Mouse (Mus musculus) embryonic facial prominence, embryonic 10.5 days (tissue): ENCODE measurements around the gene Nfkbil1. TPM values are rescaled to one million over a fixed set of nuclear protein-coding genes. Genes with fewer than 3 reads are reported as not detected.
A peak's percentile ranks its signal among the peaks of the same experiment; 100 is the strongest.

ENCODE experiments used
- DNase-seq: peaks from one replicate; pipeline ENCODE4 v3.0.0-alpha.2; 2017; ENCODE audit warnings: low spot score
- H3K27ac ChIP-seq: fragments of 300-500 bp; sonication (generic); replicated peaks from 2 replicates; pipeline ENCODE4 v1.5.1; 2016; ENCODE audit warnings: mild to moderate bottlenecking
- H3K27me3 ChIP-seq: fragments of 300-500 bp; sonication (generic); replicated peaks from 2 replicates; pipeline ENCODE4 v1.6.1; 2016; ENCODE audit warnings: low read depth, mild to moderate bottlenecking; ENCODE audit not compliant: poor library complexity, severe bottlenecking
- H3K36me3 ChIP-seq: fragments of 300-500 bp; sonication (generic); replicated peaks from 2 replicates; pipeline ENCODE4 v1.6.1; 2016; ENCODE audit warnings: mild to moderate bottlenecking, moderate library complexity
- H3K4me1 ChIP-seq: fragments of 300-500 bp; sonication (generic); 2 replicates; pipeline ENCODE4 v1.6.1; 2016
- H3K4me3 ChIP-seq: fragments of 300-500 bp; sonication (generic); 2 replicates; pipeline ENCODE4 v1.5.1; 2016; ENCODE audit warnings: mild to moderate bottlenecking, moderate library complexity
- H3K9me3 ChIP-seq: fragments of 300-500 bp; sonication (generic); 2 replicates; pipeline ENCODE4 v1.6.1; 2016; ENCODE audit warnings: mild to moderate bottlenecking
- WGBS: fragments of 180-500 bp; shearing (Covaris S2); methylation state at CpG from one replicate; pipeline ENCODE4 v1.1.7; 2016; 5-methylcytosine and 5-hydroxymethylcytosine counted together
- polyA plus RNA-seq: library from polyadenylated mRNA; unstranded; fragments of >200 nt; fragmentation: Nextera tagmentation; extraction: Ambion mirVana; gene quantifications from 2 replicates; pipeline ENCODE4 v1.2.1, GENCODE M21; 2016

The Nfkbil1 gene
- polyA plus RNA-seq, 1 experiment from 2014 or later, result 9.3 TPM

GRCm38 (mm10) chr17:35261651-35262050 is 26.1 kb upstream of the Nfkbil1 start:
- Histone ChIP-seq H3K27me3 (peaks cover 76% of the 10 kb centered on the region), H3K9me3 (no peaks in the 10 kb centered on the region), H3K4me3 (no peak overlapping the region), H3K4me1 (peaks cover 20% of the 10 kb centered on the region), H3K27ac (no peak overlapping the region), H3K36me3 (no peaks in the 10 kb centered on the region)
- 71% methylated on average over 13 of the region's 13 CpGs for WGBS
- no peak for DNase-seq

GRCm38 (mm10) chr17:35259621-35260020 is 24.0 kb upstream of the Nfkbil1 start:
- DNase-seq, result no peak
- 81% methylated on average over 4 of the region's 4 CpGs for WGBS
- peaks cover 2% of the 10 kb centered on the region for H3K36me3 ChIP-seq
- H3K4me3 ChIP-seq, result no peak overlapping the region
- no peak overlapping the region for H3K27ac ChIP-seq
- peaks cover 20% of the 10 kb centered on the region for H3K4me1 ChIP-seq
- no peaks in the 10 kb centered on the region for H3K9me3 ChIP-seq
- peaks cover 58% of the 10 kb centered on the region for H3K27me3 ChIP-seq

GRCm38 (mm10) chr17:35258492-35259478 is 23.2 kb upstream of the Nfkbil1 start:
- Histone ChIP-seq H3K9me3 (no peaks in the 10 kb centered on the region), H3K27me3 (peaks cover 50% of the 10 kb centered on the region), H3K4me3 (no peak overlapping the region), H3K36me3 (peaks cover 10% of the 10 kb centered on the region), H3K27ac (no peak overlapping the region), H3K4me1 (peaks cover 18% of the 10 kb centered on the region)
- no peak for DNase-seq
- 66% methylated on average over 14 of the region's 14 CpGs for whole genome bisulfite sequencing

GRCm38 (mm10) chr17:35257824-35258491 is 22.4 kb upstream of the Nfkbil1 start:
- WGBS, result 18% methylated on average over 17 of the region's 17 CpGs
- Histone ChIP-seq H3K27me3 (peaks cover 42% of the 10 kb centered on the region), H3K4me3 (peak overlapping the region; percentile 40), H3K36me3 (peaks cover 19% of the 10 kb centered on the region), H3K9me3 (no peaks in the 10 kb centered on the region), H3K27ac (no peak overlapping the region), H3K4me1 (peaks cover 12% of the 10 kb centered on the region)
- DNase-seq, result peak; percentile 85

GRCm38 (mm10) chr17:35257378-35257777 is 21.8 kb upstream of the Nfkbil1 start:
- Histone ChIP-seq H3K27me3 (peaks cover 36% of the 10 kb centered on the region), H3K4me1 (peaks cover 8% of the 10 kb centered on the region), H3K9me3 (no peaks in the 10 kb centered on the region), H3K27ac (no peak overlapping the region), H3K36me3 (peaks cover 24% of the 10 kb centered on the region), H3K4me3 (no peak overlapping the region)
- WGBS, result 77% methylated on average over 1 of the region's 1 CpGs
- DNase-seq, result no peak

- H3K4me1 ChIP-seq, result peaks cover 7% of the 10 kb centered on the region; the same call in 1 of the 2 replicates
- WGBS, result 59% methylated on average over 4 of the region's 4 CpGs
- H3K36me3 ChIP-seq, result peaks cover 40% of the 10 kb centered on the region
- H3K9me3 ChIP-seq, result no peaks in the 10 kb centered on the region
- H3K27me3 ChIP-seq, result peaks cover 19% of the 10 kb centered on the region
- H3K4me3 ChIP-seq, result no peak overlapping the region
- H3K27ac ChIP-seq, result no peak overlapping the region
- DNase-seq, result no peak
These were observed 20.1 kb upstream of the Nfkbil1 start for GRCm38 (mm10) chr17:35255704-35256103.

GRCm38 (mm10) chr17:35255301-35255700 is 19.7 kb upstream of the Nfkbil1 start:
- H3K27ac ChIP-seq, result no peak overlapping the region
- no peak for DNase-seq
- H3K36me3 ChIP-seq, result peaks cover 44% of the 10 kb centered on the region
- peaks cover 15% of the 10 kb centered on the region for H3K27me3 ChIP-seq
- H3K9me3 ChIP-seq, result no peaks in the 10 kb centered on the region
- 75% methylated on average over 3 of the region's 3 CpGs for WGBS
- H3K4me3 ChIP-seq, result no peak overlapping the region
- peaks cover 7% of the 10 kb centered on the region; the same call in 1 of the 2 replicates for H3K4me1 ChIP-seq

- WGBS, result 57% methylated on average over 11 of the region's 11 CpGs
These were observed 18.9 kb upstream of the Nfkbil1 start for GRCm38 (mm10) chr17:35254241-35255098.

GRCm38 (mm10) chr17:35253293-35254093 is 17.9 kb upstream of the Nfkbil1 start:
- H3K4me1 ChIP-seq, result peaks cover 7% of the 10 kb centered on the region; the same call in 1 of the 2 replicates

More at GRCm38 (mm10) chr17:35254241-35255098, 18.9 kb upstream of the Nfkbil1 start:
- no peak overlapping the region for H3K27ac ChIP-seq
- H3K27me3 ChIP-seq, result peaks cover 9% of the 10 kb centered on the region; the same call in 1 of the 2 replicates
- H3K36me3 ChIP-seq, result peaks cover 53% of the 10 kb centered on the region
- peaks cover 7% of the 10 kb centered on the region; the same call in 1 of the 2 replicates for H3K4me1 ChIP-seq
- H3K4me3 ChIP-seq, result no peak overlapping the region
- peak; percentile 69 for DNase-seq
- no peaks in the 10 kb centered on the region for H3K9me3 ChIP-seq

GRCm38 (mm10) chr17:35252619-35253292 is 17.2 kb upstream of the Nfkbil1 start:
- 89% methylated on average over 18 of the region's 18 CpGs for WGBS
- H3K27me3 ChIP-seq, result peaks cover 8% of the 10 kb centered on the region; the same call in 1 of the 2 replicates
- H3K9me3 ChIP-seq, result no peaks in the 10 kb centered on the region
- H3K4me1 ChIP-seq, result peaks cover 3% of the 10 kb centered on the region; the same call in 1 of the 2 replicates
- no peak for DNase-seq
- peaks cover 70% of the 10 kb centered on the region for H3K36me3 ChIP-seq
- no peak overlapping the region for H3K27ac ChIP-seq
- H3K4me3 ChIP-seq, result no peak overlapping the region

More at GRCm38 (mm10) chr17:35253293-35254093, 17.9 kb upstream of the Nfkbil1 start:
- no peak overlapping the region for H3K27ac ChIP-seq
- H3K36me3 ChIP-seq, result peaks cover 62% of the 10 kb centered on the region
- DNase-seq, result peak; percentile 35
- H3K9me3 ChIP-seq, result no peaks in the 10 kb centered on the region
- H3K27me3 ChIP-seq, result peaks cover 8% of the 10 kb centered on the region; the same call in 1 of the 2 replicates
- 92% methylated on average over 32 of the region's 32 CpGs for WGBS
- H3K4me3 ChIP-seq, result no peak overlapping the region

GRCm38 (mm10) chr17:35251981-35252380 is 16.4 kb upstream of the Nfkbil1 start:
- Histone ChIP-seq H3K36me3 (peaks cover 78% of the 10 kb centered on the region), H3K4me1 (peaks cover 6% of the 10 kb centered on the region; the same call in 1 of the 2 replicates), H3K27ac (no peak overlapping the region), H3K27me3 (peaks cover 6% of the 10 kb centered on the region; the same call in 1 of the 2 replicates), H3K9me3 (no peaks in the 10 kb centered on the region), H3K4me3 (no peak overlapping the region)
- WGBS, result 85% methylated on average over 5 of the region's 5 CpGs
- no peak for DNase-seq
